Mouse (Mus musculus) lung, postnatal 0 days (tissue): ENCODE results near the gene Mindy4. TPM values are rescaled to one million over a fixed set of nuclear protein-coding genes. Genes with fewer than 3 reads are reported as not detected.
A peak's percentile ranks its signal among the peaks of the same experiment; 100 is the strongest.

Experiments used
- ATAC-seq: fragments of 200-750 bp; cut with Nextera tagmentation; 2 replicates; pipeline ENCODE4 v1.8.0; 2017; ENCODE audit warnings: moderate library complexity
- DNase-seq: peaks from one replicate; pipeline ENCODE4 v3.0.0-alpha.2; 2016; ENCODE audit warnings: low spot score
- H3K27ac ChIP-seq: fragments of 300-500 bp; sonication (generic); 2 replicates; pipeline ENCODE4 v1.5.1; 2014; ENCODE audit warnings: antibody characterized with exemption, mild to moderate bottlenecking, low read length, mixed read lengths
- H3K27me3 ChIP-seq: fragments of 300-500 bp; sonication (generic); replicated peaks from 2 replicates; pipeline ENCODE4 v1.6.1; 2014; ENCODE audit warnings: low read length, mixed read lengths; ENCODE audit not compliant: insufficient read depth
- H3K36me3 ChIP-seq: fragments of 300-500 bp; sonication (generic); 2 replicates; pipeline ENCODE4 v1.6.1; 2014; ENCODE audit warnings: low read length, mixed read lengths; ENCODE audit not compliant: insufficient read depth
- H3K4me1 ChIP-seq: fragments of 300-500 bp; sonication (generic); 2 replicates; pipeline ENCODE4 v1.6.1; 2014; ENCODE audit warnings: antibody characterized with exemption, low read depth, low read length, mixed read lengths; ENCODE audit not compliant: insufficient read depth
- H3K4me2 ChIP-seq: fragments of 300-500 bp; sonication (generic); replicated peaks from 2 replicates; pipeline ENCODE4 v1.6.1; 2014; ENCODE audit warnings: low read depth, mild to moderate bottlenecking, low read length, moderate library complexity, mixed read lengths
- H3K4me3 ChIP-seq: fragments of 300-500 bp; sonication (generic); 2 replicates; pipeline ENCODE4 v1.5.1; 2014; ENCODE audit warnings: low read depth, low read length
- H3K9ac ChIP-seq: fragments of 300-500 bp; sonication (generic); replicated peaks from 2 replicates; pipeline ENCODE4 v1.6.1; 2014; ENCODE audit warnings: low read depth, mild to moderate bottlenecking
- H3K9me3 ChIP-seq: fragments of 300-500 bp; sonication (generic); 2 replicates; pipeline ENCODE4 v1.6.1; 2016; ENCODE audit warnings: low read length, mixed read lengths
- CTCF ChIP-seq: IDR thresholded peaks from 2 replicates; pipeline ENCODE4 v1.5.1; 2016; ENCODE audit warnings: antibody characterized with exemption, mild to moderate bottlenecking
- EP300 ChIP-seq: IDR thresholded peaks from 2 replicates; pipeline ENCODE4 v1.6.1; 2016; ENCODE audit warnings: antibody characterized with exemption, mild to moderate bottlenecking, control low read depth
- WGBS: fragments of 180-500 bp; shearing (Covaris S2); extraction: QIAGEN DNeasy Blood & Tissue Kit; methylation state at CpG from one replicate; pipeline ENCODE4 v1.1.7; 2014; 5-methylcytosine and 5-hydroxymethylcytosine counted together
- polyA plus RNA-seq: library from polyadenylated mRNA; unstranded; fragments of >200 nt; fragmentation: Nextera tagmentation; extraction: Ambion mirVana; gene quantifications from 2 replicates; pipeline ENCODE4 v1.2.1, GENCODE M21; 2015

The Mindy4 gene
- polyA plus RNA-seq, 1 experiment from 2014 or later: 14.4 TPM

- TF ChIP-seq CTCF (no peak), EP300 (no peak)
- Histone ChIP-seq H3K4me2 (no peak overlapping the region), H3K36me3 (no peaks in the 10 kb centered on the region), H3K4me3 (no peak overlapping the region), H3K9me3 (no peaks in the 10 kb centered on the region), H3K27me3 (no peaks in the 10 kb centered on the region), H3K27ac (no peak overlapping the region), H3K4me1 (peaks cover 19% of the 10 kb centered on the region), H3K9ac (no peak overlapping the region)
- 61% methylated on average over 5 of the region's 5 CpGs for WGBS
- ATAC-seq (no peak), DNase-seq (no peak)
These were observed 129.1 kb downstream of the Mindy4 start for GRCm38 (mm10) chr6:55332100-55332772.

GRCm38 (mm10) chr6:55332773-55333109 lies 129.6 kb downstream of the Mindy4 start:
- Histone ChIP-seq H3K4me1 (peaks cover 19% of the 10 kb centered on the region), H3K4me3 (no peak overlapping the region), H3K9me3 (no peaks in the 10 kb centered on the region), H3K27ac (no peak overlapping the region), H3K4me2 (no peak overlapping the region), H3K9ac (no peak overlapping the region), H3K36me3 (no peaks in the 10 kb centered on the region), H3K27me3 (no peaks in the 10 kb centered on the region)
- ATAC-seq (no peak), DNase-seq (no peak)
- WGBS: 75% methylated on average over 6 of the region's 6 CpGs
- no peak for TF ChIP-seq CTCF
- no peak for TF ChIP-seq EP300

- H3K27me3 ChIP-seq: no peaks in the 10 kb centered on the region
- H3K4me1 ChIP-seq: peaks cover 28% of the 10 kb centered on the region
- TF ChIP-seq CTCF: peak; percentile 30
- no peak; the same call in 1 of the 2 replicates for TF ChIP-seq EP300
- no peaks in the 10 kb centered on the region for H3K36me3 ChIP-seq
- peak within 1 kb of the TSS; percentile 82 for H3K27ac ChIP-seq
- peak within 1 kb of the TSS; percentile 58 for H3K4me2 ChIP-seq
- H3K9me3 ChIP-seq: no peaks in the 10 kb centered on the region
- 6% methylated on average over 11 of the region's 12 CpGs for WGBS
- DNase-seq: peak; percentile 92
- peak within 1 kb of the TSS; percentile 68 for H3K9ac ChIP-seq
- peak within 1 kb of the TSS; percentile 47 for H3K4me3 ChIP-seq
- ATAC-seq: peak; percentile 86
These were observed 132.9 kb downstream of the Mindy4 start, which contains the start of gene Aqp1 for GRCm38 (mm10) chr6:55335989-55336514. Aqp1 (plus strand) TSS chr6:55336432.

GRCm38 (mm10) chr6:55337242-55337641 lies 134.1 kb downstream of the Mindy4 start:
- DNase-seq: no peak
- Histone ChIP-seq H3K9me3 (no peaks in the 10 kb centered on the region), H3K36me3 (no peaks in the 10 kb centered on the region), H3K9ac (peak overlapping the region; percentile 68), H3K4me2 (peak overlapping the region; percentile 58), H3K27ac (peak overlapping the region; percentile 82), H3K4me1 (peaks cover 33% of the 10 kb centered on the region), H3K27me3 (no peaks in the 10 kb centered on the region), H3K4me3 (peak overlapping the region; percentile 47)
- TF ChIP-seq CTCF: no peak
- no peak for TF ChIP-seq EP300
- ATAC-seq: no peak
- WGBS: 59% methylated on average over 5 of the region's 5 CpGs

- Histone ChIP-seq H3K27me3 (no peaks in the 10 kb centered on the region), H3K9ac (peak overlapping the region; percentile 68), H3K4me2 (peak overlapping the region; percentile 58), H3K36me3 (no peaks in the 10 kb centered on the region), H3K4me3 (peak overlapping the region; percentile 47), H3K4me1 (peaks cover 32% of the 10 kb centered on the region), H3K9me3 (no peaks in the 10 kb centered on the region), H3K27ac (peak overlapping the region; percentile 82)
- no peak for DNase-seq
- WGBS: 28% methylated on average over 6 of the region's 6 CpGs
- TF ChIP-seq EP300 (no peak), CTCF (no peak)
- ATAC-seq: no peak
These were observed 134.9 kb downstream of the Mindy4 start for GRCm38 (mm10) chr6:55338077-55338476.

- ATAC-seq (no peak), DNase-seq (no peak)
- peak overlapping the region; percentile 82 for H3K27ac ChIP-seq
- H3K9me3 ChIP-seq: no peaks in the 10 kb centered on the region
- H3K36me3 ChIP-seq: no peaks in the 10 kb centered on the region
- no peaks in the 10 kb centered on the region for H3K27me3 ChIP-seq
- peaks cover 32% of the 10 kb centered on the region for H3K4me1 ChIP-seq
- H3K4me2 ChIP-seq: peak overlapping the region; percentile 58
- H3K9ac ChIP-seq: peak overlapping the region; percentile 68
- 55% methylated on average over 9 of the region's 9 CpGs for WGBS
- H3K4me3 ChIP-seq: peak overlapping the region; percentile 47
- TF ChIP-seq EP300 (peak; percentile 18; the same call in 1 of the 2 replicates), CTCF (no peak)
These were observed 136.0 kb downstream of the Mindy4 start for GRCm38 (mm10) chr6:55338934-55339825.
